27 mouse cellular contexts compared by ENCODE assay signal in genomic region chr13:71333146-71333545, GRCm38 (mm10).
"Had no signal": no experiment of that assay in that cellular context is flagged by ENCODE, and none has a peak within 500 bp of the region (broad histone marks: within the 10 kb centered on the region; RNA-seq: fewer than 3 reads in every experiment).

No protein-coding gene starts in this region.

- H3K9me3 ChIP-seq: embryonic facial prominence, embryonic 12.5 days; embryonic facial prominence, embryonic 13.5 days; forebrain, embryonic 10.5 days; forebrain, embryonic 12.5 days; forebrain, embryonic 13.5 days; forebrain, embryonic 15.5 days had no signal

- H3K27me3 ChIP-seq: embryonic facial prominence, embryonic 13.5 days had no signal

- ATAC-seq: forebrain, embryonic 13.5 days; forebrain, embryonic 14.5 days; forebrain, embryonic 15.5 days; forebrain, embryonic 16.5 days; forebrain, postnatal 0 days had no signal

- H3K36me3 ChIP-seq: embryonic facial prominence, embryonic 12.5 days; embryonic facial prominence, embryonic 13.5 days; forebrain, embryonic 10.5 days; forebrain, embryonic 12.5 days; forebrain, embryonic 15.5 days had no signal

- DNase-seq: cerebellum, adult 18-20 months; cerebellum, adult 2 months; cerebellum, adult 8-10 months; cerebellum, adult 9-10 months; cerebellum, adult 9-11 months; cerebellum, postnatal 10 days; cerebellum, postnatal 14 days; cerebellum, postnatal 25 days; cerebellum, postnatal 36 days; embryo, embryonic 11 days; forebrain, postnatal 0 days; gastrocnemius, adult 2 months; gastrocnemius, postnatal 10 days; gastrocnemius, postnatal 14 days; gastrocnemius, postnatal 25 days; gastrocnemius, postnatal 36 days; heart, adult 18-20 months; heart, adult 2 months had no signal

- H3K4me3 ChIP-seq: embryonic facial prominence, embryonic 12.5 days; embryonic facial prominence, embryonic 13.5 days; erythroblast, embryonic 14.5 days; forebrain, embryonic 10.5 days; forebrain, embryonic 12.5 days; forebrain, embryonic 13.5 days; forebrain, embryonic 15.5 days; gastrocnemius, adult 2 months; heart, adult 2 months had no signal

- H3K4me1 ChIP-seq: embryonic facial prominence, embryonic 12.5 days; embryonic facial prominence, embryonic 13.5 days; forebrain, embryonic 15.5 days had no signal

- H3K4me2 ChIP-seq: embryonic facial prominence, embryonic 12.5 days; embryonic facial prominence, embryonic 13.5 days; forebrain, embryonic 12.5 days; forebrain, embryonic 13.5 days; forebrain, embryonic 15.5 days had no signal

- H3K9ac ChIP-seq: embryonic facial prominence, embryonic 12.5 days; embryonic facial prominence, embryonic 13.5 days; forebrain, embryonic 12.5 days; forebrain, embryonic 13.5 days; forebrain, embryonic 15.5 days; forebrain, postnatal 0 days had no signal

- H3K27ac ChIP-seq: embryonic facial prominence, embryonic 12.5 days; embryonic facial prominence, embryonic 13.5 days; forebrain, embryonic 10.5 days; forebrain, embryonic 12.5 days; forebrain, embryonic 13.5 days; forebrain, embryonic 15.5 days; gastrocnemius, adult 2 months; heart, adult 2 months had no signal
